Mouse (Mus musculus) heart, embryonic 11.5 days (tissue): ENCODE results near the gene Pknox1. TPM values are rescaled to one million over a fixed set of nuclear protein-coding genes. Genes with fewer than 3 reads are reported as not detected.

Experiments
- ATAC-seq: fragments of 200-750 bp; cut with Nextera tagmentation; replicated peaks from 2 replicates; pipeline ENCODE4 v1.8.0; 2017; ENCODE audit warnings: moderate library complexity; ENCODE audit not compliant: insufficient number of reproducible peaks, low FRiP score, low TSS enrichment
- H3K27ac ChIP-seq: fragments of 300-500 bp; sonication (generic); 2 replicates; pipeline ENCODE4 v1.5.1; 2014; ENCODE audit warnings: mild to moderate bottlenecking, low read depth, low read length
- H3K27me3 ChIP-seq: fragments of 300-500 bp; sonication (generic); 2 replicates; pipeline ENCODE4 v1.6.1; 2014; ENCODE audit warnings: mild to moderate bottlenecking, low read length, mixed read lengths; ENCODE audit not compliant: control insufficient read depth, insufficient read depth
- H3K36me3 ChIP-seq: fragments of 300-500 bp; sonication (generic); 2 replicates; pipeline ENCODE4 v1.6.1; 2014; ENCODE audit warnings: mild to moderate bottlenecking, low read length, moderate library complexity, mixed read lengths; ENCODE audit not compliant: control insufficient read depth, insufficient read depth
- H3K4me1 ChIP-seq: fragments of 300-500 bp; sonication (generic); 2 replicates; pipeline ENCODE4 v1.6.1; 2014; ENCODE audit warnings: low read length; ENCODE audit not compliant: control insufficient read depth, insufficient read depth
- H3K4me2 ChIP-seq: fragments of 300-500 bp; sonication (generic); 2 replicates; pipeline ENCODE4 v1.6.1; 2014; ENCODE audit warnings: mild to moderate bottlenecking, moderate library complexity
- H3K4me3 ChIP-seq: fragments of 300-500 bp; sonication (generic); 2 replicates; pipeline ENCODE4 v1.5.1; 2014; ENCODE audit warnings: low read depth, low read length
- H3K9ac ChIP-seq: fragments of 300-500 bp; sonication (generic); 2 replicates; pipeline ENCODE4 v1.6.1; 2014; ENCODE audit warnings: mild to moderate bottlenecking, low read depth, low read length, moderate library complexity
- H3K9me3 ChIP-seq: fragments of 300-500 bp; sonication (generic); replicated peaks from 2 replicates; pipeline ENCODE4 v1.6.1; 2016; ENCODE audit warnings: low read length; ENCODE audit not compliant: control insufficient read depth
- WGBS: fragments of 180-500 bp; shearing (Covaris S2); extraction: QIAGEN DNeasy Blood & Tissue Kit; methylation state at CpG from one replicate; pipeline ENCODE4 v1.1.7; 2014; ENCODE audit not compliant: insufficient replicate concordance; 5-methylcytosine and 5-hydroxymethylcytosine counted together
- polyA plus RNA-seq: library from polyadenylated mRNA; unstranded; fragments of >200 nt; fragmentation: Nextera tagmentation; extraction: Ambion mirVana; gene quantifications from 2 replicates; pipeline ENCODE4 v1.2.1, GENCODE M21; 2014

The Pknox1 gene
- polyA plus RNA-seq, 1 experiment from 2014 or later = 19.8 TPM

GRCm38 (mm10) chr17:31574662-31575061 lies 10.1 kb downstream of the Pknox1 start:
- H3K4me2 ChIP-seq = no peak overlapping the region
- no peak overlapping the region for H3K4me3 ChIP-seq
- no peak overlapping the region for H3K27ac ChIP-seq
- H3K4me1 ChIP-seq = peaks cover 18% of the 10 kb centered on the region
- H3K9ac ChIP-seq = no peak overlapping the region
- ATAC-seq = no peak
- H3K9me3 ChIP-seq = no peaks in the 10 kb centered on the region
- WGBS = 64% methylated on average over 7 of the region's 7 CpGs
- H3K36me3 ChIP-seq = no peaks in the 10 kb centered on the region
- H3K27me3 ChIP-seq = no peaks in the 10 kb centered on the region

- H3K27me3 ChIP-seq = no peaks in the 10 kb centered on the region
- peaks cover 8% of the 10 kb centered on the region; the same call in 1 of the 2 replicates for H3K4me1 ChIP-seq
- 84% methylated on average over 10 of the region's 10 CpGs for WGBS
- no peaks in the 10 kb centered on the region for H3K9me3 ChIP-seq
- H3K9ac ChIP-seq = no peak overlapping the region
- no peak overlapping the region for H3K27ac ChIP-seq
- H3K36me3 ChIP-seq = no peaks in the 10 kb centered on the region
- no peak overlapping the region for H3K4me3 ChIP-seq
- no peak for ATAC-seq
- H3K4me2 ChIP-seq = no peak overlapping the region
Observed at GRCm38 (mm10) chr17:31576394-31577175, 12.1 kb downstream of the Pknox1 start.

GRCm38 (mm10) chr17:31580344-31580743 lies 15.8 kb downstream of the Pknox1 start:
- 74% methylated on average over 3 of the region's 3 CpGs for WGBS
- Histone ChIP-seq H3K4me2 (no peak overlapping the region), H3K36me3 (no peaks in the 10 kb centered on the region), H3K27ac (no peak overlapping the region), H3K27me3 (no peaks in the 10 kb centered on the region), H3K4me3 (no peak overlapping the region), H3K9me3 (no peaks in the 10 kb centered on the region), H3K4me1 (peaks cover 5% of the 10 kb centered on the region; the same call in 1 of the 2 replicates), H3K9ac (no peak overlapping the region)
- no peak for ATAC-seq

DNA sequence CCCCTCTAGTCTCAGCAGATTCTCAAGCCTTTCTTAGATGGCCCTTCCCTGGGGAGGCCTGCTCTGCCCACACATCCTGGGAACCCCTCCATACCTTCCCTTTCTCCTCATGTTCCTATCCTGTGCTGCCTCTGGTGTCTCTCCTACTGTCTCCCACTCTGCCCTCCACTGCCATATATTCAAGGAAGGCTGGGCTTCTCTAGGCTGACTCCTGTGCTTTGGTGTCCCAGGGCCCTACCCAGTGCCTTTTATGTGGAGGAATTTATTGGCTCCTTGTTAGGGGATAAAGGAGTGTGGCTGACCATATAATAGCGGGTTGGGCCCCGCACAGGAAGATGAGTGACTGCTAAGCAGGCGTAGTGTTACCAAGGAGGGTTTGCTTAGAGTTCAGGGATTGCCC lies 18.7 kb downstream of the Pknox1 start:
- no peak for ATAC-seq
- H3K27ac ChIP-seq = no peak overlapping the region
- no peak overlapping the region for H3K9ac ChIP-seq
- H3K4me1 ChIP-seq = no peaks in the 10 kb centered on the region; the same call in 1 of the 2 replicates
- H3K36me3 ChIP-seq = no peaks in the 10 kb centered on the region
- no peaks in the 10 kb centered on the region for H3K27me3 ChIP-seq
- no peak overlapping the region for H3K4me3 ChIP-seq
- WGBS = 87% methylated on average over 3 of the region's 3 CpGs
- H3K9me3 ChIP-seq = no peaks in the 10 kb centered on the region
- H3K4me2 ChIP-seq = no peak overlapping the region

- H3K9me3 ChIP-seq = no peaks in the 10 kb centered on the region
- no peak overlapping the region for H3K4me2 ChIP-seq
- no peak overlapping the region for H3K27ac ChIP-seq
- no peaks in the 10 kb centered on the region for H3K36me3 ChIP-seq
- no peak overlapping the region for H3K9ac ChIP-seq
- WGBS = 71% methylated on average over 6 of the region's 6 CpGs
- H3K4me3 ChIP-seq = no peak overlapping the region
- no peak for ATAC-seq
- H3K27me3 ChIP-seq = no peaks in the 10 kb centered on the region
- peaks cover 5% of the 10 kb centered on the region; the same call in 1 of the 2 replicates for H3K4me1 ChIP-seq
Observed at GRCm38 (mm10) chr17:31583781-31584180, 19.2 kb downstream of the Pknox1 start.

- Histone ChIP-seq H3K27me3 (no peaks in the 10 kb centered on the region), H3K9ac (no peak overlapping the region), H3K4me3 (no peak overlapping the region), H3K27ac (no peak overlapping the region), H3K4me1 (peaks cover 6% of the 10 kb centered on the region; the same call in 1 of the 2 replicates), H3K9me3 (no peaks in the 10 kb centered on the region), H3K4me2 (no peak overlapping the region), H3K36me3 (peaks cover 2% of the 10 kb centered on the region; the same call in 1 of the 2 replicates)
- ATAC-seq = no peak
- WGBS = 63% methylated on average over 7 of the region's 7 CpGs
Observed at GRCm38 (mm10) chr17:31588115-31588514, 23.6 kb downstream of the Pknox1 start.

- Histone ChIP-seq H3K4me1 (peaks cover 6% of the 10 kb centered on the region; the same call in 1 of the 2 replicates), H3K9ac (no peak overlapping the region), H3K36me3 (peaks cover 2% of the 10 kb centered on the region; the same call in 1 of the 2 replicates), H3K9me3 (no peaks in the 10 kb centered on the region), H3K4me3 (no peak overlapping the region), H3K27ac (no peak overlapping the region), H3K27me3 (no peaks in the 10 kb centered on the region), H3K4me2 (no peak overlapping the region)
- WGBS = 65% methylated on average over 4 of the region's 4 CpGs
- no peak for ATAC-seq
Observed at GRCm38 (mm10) chr17:31588726-31589125, 24.2 kb downstream of the Pknox1 start.

DNA sequence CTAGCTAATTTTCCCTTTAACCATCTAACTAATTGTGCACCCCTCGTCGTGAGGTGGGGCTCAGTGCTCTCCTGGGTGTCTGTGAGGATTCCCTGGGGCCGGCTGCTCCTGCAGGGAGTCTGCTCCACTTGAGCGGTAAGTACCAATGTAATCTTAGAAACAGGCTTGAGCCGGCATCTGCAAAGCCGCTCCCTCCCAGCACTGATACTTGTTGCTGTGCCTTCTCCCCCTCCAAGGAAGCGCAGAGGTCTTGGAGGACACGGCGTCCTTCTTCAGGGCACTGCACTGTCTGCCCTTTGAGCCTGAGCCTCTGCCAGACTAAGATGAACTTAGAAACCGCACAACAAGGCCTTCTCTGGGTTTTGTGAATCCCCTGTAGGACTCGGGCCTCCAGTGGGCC lies 26.3 kb downstream of the Pknox1 start:
- Histone ChIP-seq H3K9ac (no peak overlapping the region), H3K4me2 (no peak overlapping the region), H3K27me3 (no peaks in the 10 kb centered on the region), H3K36me3 (peaks cover 2% of the 10 kb centered on the region; the same call in 1 of the 2 replicates), H3K9me3 (no peaks in the 10 kb centered on the region), H3K4me1 (peaks cover 6% of the 10 kb centered on the region; the same call in 1 of the 2 replicates), H3K4me3 (no peak overlapping the region), H3K27ac (no peak overlapping the region)
- WGBS = 71% methylated on average over 11 of the region's 11 CpGs
- ATAC-seq = no peak

GRCm38 (mm10) chr17:31594590-31594989 lies 30.1 kb downstream of the Pknox1 start:
- Histone ChIP-seq H3K4me1 (no peaks in the 10 kb centered on the region), H3K36me3 (peaks cover under 1% of the 10 kb centered on the region; the same call in 1 of the 2 replicates)
- WGBS = 70% methylated on average over 7 of the region's 7 CpGs

More at GRCm38 (mm10) chr17:31594590-31594989, 30.1 kb downstream of the Pknox1 start:
- Histone ChIP-seq H3K9ac (no peak overlapping the region), H3K9me3 (no peaks in the 10 kb centered on the region), H3K27ac (no peak overlapping the region), H3K4me2 (no peak overlapping the region), H3K27me3 (no peaks in the 10 kb centered on the region), H3K4me3 (no peak overlapping the region)
- ATAC-seq = no peak
